Mouse (Mus musculus): ENCODE data around the gene Cox6b1. TPM values are rescaled to one million over a fixed set of nuclear protein-coding genes. Genes with fewer than 3 reads are reported as not detected.

Cox6b1 gene
- polyA plus RNA-seq, 1 experiment = 795 TPM

DNA sequence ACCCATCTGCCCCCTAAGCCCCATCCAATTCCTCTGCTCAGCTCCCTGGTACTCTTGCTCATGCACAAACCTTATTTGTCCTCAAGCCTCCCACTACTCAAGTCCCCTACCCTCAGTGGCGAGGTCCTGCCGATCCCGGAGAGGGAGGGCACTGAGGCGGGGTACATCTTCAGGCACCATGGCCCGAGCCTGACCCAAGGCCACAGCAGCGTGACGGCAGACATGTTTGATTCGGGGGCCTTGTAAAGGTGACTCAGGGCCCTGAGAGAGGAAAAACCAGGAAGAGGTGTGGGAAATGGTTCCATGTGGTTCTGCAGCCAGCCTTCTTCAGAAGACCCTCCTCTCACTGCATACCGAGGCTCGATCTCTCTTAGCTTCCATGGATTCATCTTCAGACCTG lies 41.6 kb downstream of the Cox6b1 start:
- peaks cover 44% of the 10 kb centered on the region for H3K79me2 ChIP-seq (ENCODE audit: control insufficient read depth, insufficient read depth)
- no peak overlapping the region for H3ac ChIP-seq (ENCODE audit: control insufficient read depth, insufficient read length, low read depth)
- no peak for TF ChIP-seq MAX (IDR thresholded peaks at IDR 0.05)
- H3K36me3 ChIP-seq (ENCODE audit: control insufficient read depth, insufficient read depth) = peaks cover 46% of the 10 kb centered on the region
- no peak overlapping the region for H3K4me3 ChIP-seq (ENCODE audit: insufficient read depth, poor library complexity, severe bottlenecking)
- peaks cover 20% of the 10 kb centered on the region for H3K79me3 ChIP-seq (ENCODE audit: low read depth)
- H3K27me3 ChIP-seq (ENCODE audit: control insufficient read depth, insufficient read depth, insufficient read length) = no peaks in the 10 kb centered on the region

GRCm38 (mm10) chr7:30581547-30581946 lies 44.4 kb downstream of the Cox6b1 start:
- TF ChIP-seq MYOD1 (IDR thresholded peaks at IDR 0.05; ENCODE audit: control insufficient read depth, insufficient read length, low read depth) (no peak), CTCF (IDR thresholded peaks at IDR 0.05; ENCODE audit: control insufficient read depth, insufficient read depth, insufficient read length) (no peak), FOSL1 (IDR thresholded peaks at IDR 0.05; ENCODE audit: insufficient read depth, low read length, poor library complexity, severe bottlenecking) (no peak), CEBPB (IDR thresholded peaks at IDR 0.05; ENCODE audit: low read depth) (no peak), USF1 (IDR thresholded peaks at IDR 0.05; ENCODE audit: low read depth) (no peak), MYOG (IDR thresholded peaks at IDR 0.05; ENCODE audit: control insufficient read depth, extremely low read depth, insufficient read length) (no peak), MAX (IDR thresholded peaks at IDR 0.05) (no peak)
- no peak overlapping the region for H3K4me3 ChIP-seq (ENCODE audit: insufficient read depth, poor library complexity, severe bottlenecking)
- no peak overlapping the region for H3ac ChIP-seq (ENCODE audit: control insufficient read depth, insufficient read length, low read depth)
- peaks cover 5% of the 10 kb centered on the region for H3K79me3 ChIP-seq (ENCODE audit: low read depth)
- peaks cover 71% of the 10 kb centered on the region for H3K36me3 ChIP-seq (ENCODE audit: control insufficient read depth, insufficient read depth)
- peaks cover 25% of the 10 kb centered on the region for H3K79me2 ChIP-seq (ENCODE audit: control insufficient read depth, insufficient read depth)
- H3K27me3 ChIP-seq (ENCODE audit: control insufficient read depth, insufficient read depth, insufficient read length) = no peaks in the 10 kb centered on the region

- Histone ChIP-seq H3K4me3 (ENCODE audit: insufficient read depth, poor library complexity, severe bottlenecking) (no peak overlapping the region), H3K79me3 (ENCODE audit: low read depth) (no peaks in the 10 kb centered on the region), H3K79me2 (ENCODE audit: control insufficient read depth, insufficient read depth) (peaks cover 9% of the 10 kb centered on the region), H3K36me3 (ENCODE audit: control insufficient read depth, insufficient read depth) (peaks cover 69% of the 10 kb centered on the region), H3K27me3 (ENCODE audit: control insufficient read depth, insufficient read depth, insufficient read length) (no peaks in the 10 kb centered on the region), H3ac (ENCODE audit: control insufficient read depth, insufficient read length, low read depth) (no peak overlapping the region)
- TF ChIP-seq CEBPB (IDR thresholded peaks at IDR 0.05; ENCODE audit: low read depth) = no peak
- no peak for TF ChIP-seq MYOD1 (IDR thresholded peaks at IDR 0.05; ENCODE audit: control insufficient read depth, insufficient read length, low read depth)
- TF ChIP-seq MYOG (IDR thresholded peaks at IDR 0.05; ENCODE audit: control insufficient read depth, extremely low read depth, insufficient read length) = no peak
- no peak for TF ChIP-seq USF1 (IDR thresholded peaks at IDR 0.05; ENCODE audit: low read depth)
- TF ChIP-seq MAX (IDR thresholded peaks at IDR 0.05) = no peak
- TF ChIP-seq CTCF (IDR thresholded peaks at IDR 0.05; ENCODE audit: control insufficient read depth, insufficient read depth, insufficient read length) = no peak
- TF ChIP-seq FOSL1 (IDR thresholded peaks at IDR 0.05; ENCODE audit: insufficient read depth, low read length, poor library complexity, severe bottlenecking) = no peak
Measured at GRCm38 (mm10) chr7:30579950-30580349, 46.0 kb downstream of the Cox6b1 start.

GRCm38 (mm10) chr7:30572969-30573368 lies 53.0 kb downstream of the Cox6b1 start:
- H3K4me3 ChIP-seq (ENCODE audit: insufficient read depth, poor library complexity, severe bottlenecking) = no peak overlapping the region
- H3K27me3 ChIP-seq (ENCODE audit: control insufficient read depth, insufficient read depth, insufficient read length) = no peaks in the 10 kb centered on the region
- no peak overlapping the region for H3ac ChIP-seq (ENCODE audit: control insufficient read depth, insufficient read length, low read depth)
- no peaks in the 10 kb centered on the region for H3K79me3 ChIP-seq (ENCODE audit: low read depth)
- peaks cover 58% of the 10 kb centered on the region for H3K36me3 ChIP-seq (ENCODE audit: control insufficient read depth, insufficient read depth)
- no peaks in the 10 kb centered on the region for H3K79me2 ChIP-seq (ENCODE audit: control insufficient read depth, insufficient read depth)
- TF ChIP-seq MYOD1 (IDR thresholded peaks at IDR 0.05; ENCODE audit: control insufficient read depth, insufficient read length, low read depth) = no peak
- no peak for TF ChIP-seq MAX (IDR thresholded peaks at IDR 0.05)
- TF ChIP-seq CTCF (IDR thresholded peaks at IDR 0.05; ENCODE audit: control insufficient read depth, insufficient read depth, insufficient read length) = no peak
- no peak for TF ChIP-seq MYOG (IDR thresholded peaks at IDR 0.05; ENCODE audit: control insufficient read depth, extremely low read depth, insufficient read length)
- TF ChIP-seq CEBPB (IDR thresholded peaks at IDR 0.05; ENCODE audit: low read depth) = no peak
- no peak for TF ChIP-seq FOSL1 (IDR thresholded peaks at IDR 0.05; ENCODE audit: insufficient read depth, low read length, poor library complexity, severe bottlenecking)
- TF ChIP-seq USF1 (IDR thresholded peaks at IDR 0.05; ENCODE audit: low read depth) = no peak

- Histone ChIP-seq H3K79me2 (ENCODE audit: control insufficient read depth, insufficient read depth) (no peaks in the 10 kb centered on the region), H3K4me3 (ENCODE audit: insufficient read depth, poor library complexity, severe bottlenecking) (no peak overlapping the region), H3K27me3 (ENCODE audit: control insufficient read depth, insufficient read depth, insufficient read length) (no peaks in the 10 kb centered on the region), H3K36me3 (ENCODE audit: control insufficient read depth, insufficient read depth) (peaks cover 52% of the 10 kb centered on the region), H3K79me3 (ENCODE audit: low read depth) (no peaks in the 10 kb centered on the region), H3ac (ENCODE audit: control insufficient read depth, insufficient read length, low read depth) (no peak overlapping the region)
- no peak for TF ChIP-seq FOSL1 (IDR thresholded peaks at IDR 0.05; ENCODE audit: insufficient read depth, low read length, poor library complexity, severe bottlenecking)
- TF ChIP-seq CEBPB (IDR thresholded peaks at IDR 0.05; ENCODE audit: low read depth) = no peak
- TF ChIP-seq MYOG (IDR thresholded peaks at IDR 0.05; ENCODE audit: control insufficient read depth, extremely low read depth, insufficient read length) = no peak
- no peak for TF ChIP-seq MAX (IDR thresholded peaks at IDR 0.05)
- TF ChIP-seq USF1 (IDR thresholded peaks at IDR 0.05; ENCODE audit: low read depth) = no peak
- no peak for TF ChIP-seq CTCF (IDR thresholded peaks at IDR 0.05; ENCODE audit: control insufficient read depth, insufficient read depth, insufficient read length)
- no peak for TF ChIP-seq MYOD1 (IDR thresholded peaks at IDR 0.05; ENCODE audit: control insufficient read depth, insufficient read length, low read depth)
Measured at GRCm38 (mm10) chr7:30572389-30572788, 53.6 kb downstream of the Cox6b1 start.

DNA sequence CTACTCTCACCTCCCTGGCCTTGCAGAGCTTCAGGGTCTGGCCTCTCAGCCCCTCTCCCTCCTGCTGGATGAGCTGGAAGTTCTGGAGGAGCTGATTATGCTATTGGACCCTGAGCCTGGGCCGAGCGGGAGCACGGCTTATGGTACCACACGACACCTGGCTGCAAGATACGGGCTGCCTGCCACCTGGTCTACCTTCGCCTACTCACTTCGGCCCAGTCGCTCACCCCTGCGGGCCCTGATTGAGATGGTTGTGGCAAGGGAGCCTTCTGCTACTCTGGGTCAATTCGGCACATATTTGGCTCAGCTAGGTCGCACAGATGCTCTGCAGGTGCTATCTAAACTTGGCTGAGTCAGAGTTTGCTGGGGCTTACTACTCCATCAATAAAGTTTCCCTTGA lies 58.4 kb downstream of the Cox6b1 start:
- peaks cover 2% of the 10 kb centered on the region for H3K79me3 ChIP-seq (ENCODE audit: low read depth)
- TF ChIP-seq CTCF (IDR thresholded peaks at IDR 0.05; ENCODE audit: control insufficient read depth, insufficient read depth, insufficient read length) (no peak), CEBPB (IDR thresholded peaks at IDR 0.05; ENCODE audit: low read depth) (no peak), MAX (IDR thresholded peaks at IDR 0.05) (no peak), FOSL1 (IDR thresholded peaks at IDR 0.05; ENCODE audit: insufficient read depth, low read length, poor library complexity, severe bottlenecking) (no peak), MYOD1 (IDR thresholded peaks at IDR 0.05; ENCODE audit: control insufficient read depth, insufficient read length, low read depth) (no peak), USF1 (IDR thresholded peaks at IDR 0.05; ENCODE audit: low read depth) (no peak), MYOG (IDR thresholded peaks at IDR 0.05; ENCODE audit: control insufficient read depth, extremely low read depth, insufficient read length) (no peak)
- H3K79me2 ChIP-seq (ENCODE audit: control insufficient read depth, insufficient read depth) = peaks cover 13% of the 10 kb centered on the region
- no peaks in the 10 kb centered on the region for H3K27me3 ChIP-seq (ENCODE audit: control insufficient read depth, insufficient read depth, insufficient read length)
- peaks cover 25% of the 10 kb centered on the region for H3K36me3 ChIP-seq (ENCODE audit: control insufficient read depth, insufficient read depth)
- no peak overlapping the region for H3K4me3 ChIP-seq (ENCODE audit: insufficient read depth, poor library complexity, severe bottlenecking)
- no peak overlapping the region for H3ac ChIP-seq (ENCODE audit: control insufficient read depth, insufficient read length, low read depth)

Small RNA genes within 50 kb of the gene (microRNA-seq; reads per million reads assigned to microRNA genes)
- gene Mir3569 (ENCODE audit: borderline microRNAs expressed) = 0.20 reads per million

Other genes with a start within 250 kb of the Cox6b1 start
- not detected for gene Tyrobp, start 212.4 kb downstream of the Cox6b1 start, polyA plus RNA-seq (2012; fragmentation: generic; extraction: Trizol)
- not detected for gene Hcst, start 206.3 kb downstream of the Cox6b1 start, polyA plus RNA-seq (2012; fragmentation: generic; extraction: Trizol)
- 0.04 TPM for gene Nfkbid, start 204.4 kb downstream of the Cox6b1 start, polyA plus RNA-seq (2012; fragmentation: generic; extraction: Trizol)
- gene Aplp1, start 180.6 kb downstream of the Cox6b1 start, polyA plus RNA-seq (2012; fragmentation: generic; extraction: Trizol) = 0.29 TPM
- gene Kirrel2, start 168.5 kb downstream of the Cox6b1 start, polyA plus RNA-seq (2012; fragmentation: generic; extraction: Trizol) = not detected
- 0.60 TPM for gene Nphs1, start 167.8 kb downstream of the Cox6b1 start, polyA plus RNA-seq (2012; fragmentation: generic; extraction: Trizol)
- gene Prodh2, start 132.5 kb downstream of the Cox6b1 start, polyA plus RNA-seq (2012; fragmentation: generic; extraction: Trizol) = 0.02 TPM
- 2.4 TPM for gene Arhgap33, start 91.1 kb downstream of the Cox6b1 start, polyA plus RNA-seq (2012; fragmentation: generic; extraction: Trizol)
- 66.8 TPM for gene Hspb6, start 74.0 kb downstream of the Cox6b1 start, polyA plus RNA-seq (2012; fragmentation: generic; extraction: Trizol)
- gene Proser3, start 73.9 kb downstream of the Cox6b1 start, polyA plus RNA-seq (2012; fragmentation: generic; extraction: Trizol) = 8.7 TPM
- 38.4 TPM for gene Lin37, start 66.3 kb downstream of the Cox6b1 start, polyA plus RNA-seq (2012; fragmentation: generic; extraction: Trizol)
- 63.6 TPM for gene U2af1l4, start 62.9 kb downstream of the Cox6b1 start, polyA plus RNA-seq (2012; fragmentation: generic; extraction: Trizol)
- 0.73 TPM for gene Gm49396, start 62.8 kb downstream of the Cox6b1 start, polyA plus RNA-seq (2012; fragmentation: generic; extraction: Trizol)
- 173 TPM for gene Psenen, start 62.5 kb downstream of the Cox6b1 start, polyA plus RNA-seq (2012; fragmentation: generic; extraction: Trizol)
- gene Igflr1, start 60.7 kb downstream of the Cox6b1 start, polyA plus RNA-seq (2012; fragmentation: generic; extraction: Trizol) = 0.56 TPM
- 14.4 TPM for gene Kmt2b, start 37.4 kb downstream of the Cox6b1 start, polyA plus RNA-seq (2012; fragmentation: generic; extraction: Trizol)
- gene Zbtb32, start 27.2 kb downstream of the Cox6b1 start, polyA plus RNA-seq (2012; fragmentation: generic; extraction: Trizol) = 0.05 TPM
- gene Upk1a, start 13.3 kb downstream of the Cox6b1 start, polyA plus RNA-seq (2012; fragmentation: generic; extraction: Trizol) = 0.53 TPM
- not detected for gene Etv2, start 9.7 kb upstream of the Cox6b1 start, polyA plus RNA-seq (2012; fragmentation: generic; extraction: Trizol)
- 110 TPM for gene Rbm42, start 24.2 kb upstream of the Cox6b1 start, polyA plus RNA-seq (2012; fragmentation: generic; extraction: Trizol)
- gene Haus5, start 38.8 kb upstream of the Cox6b1 start, polyA plus RNA-seq (2012; fragmentation: generic; extraction: Trizol) = 25.9 TPM
- not detected for gene Pmis2, start 45.5 kb upstream of the Cox6b1 start, polyA plus RNA-seq (2012; fragmentation: generic; extraction: Trizol)
- not detected for gene 2200002J24Rik, start 72.8 kb upstream of the Cox6b1 start, polyA plus RNA-seq (2012; fragmentation: generic; extraction: Trizol)
- not detected for gene Atp4a, start 86.1 kb upstream of the Cox6b1 start, polyA plus RNA-seq (2012; fragmentation: generic; extraction: Trizol)
- 168 TPM for gene Tmem147, start 103.4 kb upstream of the Cox6b1 start, polyA plus RNA-seq (2012; fragmentation: generic; extraction: Trizol)
- gene Gapdhs, start 117.5 kb upstream of the Cox6b1 start, polyA plus RNA-seq (2012; fragmentation: generic; extraction: Trizol) = not detected
- gene Sbsn, start 125.3 kb upstream of the Cox6b1 start, polyA plus RNA-seq (2012; fragmentation: generic; extraction: Trizol) = 3.6 TPM
- gene Dmkn, start 137.6 kb upstream of the Cox6b1 start, polyA plus RNA-seq (2012; fragmentation: generic; extraction: Trizol) = not detected
- gene Krtdap, start 161.7 kb upstream of the Cox6b1 start, polyA plus RNA-seq (2012; fragmentation: generic; extraction: Trizol) = not detected
- not detected for gene Ffar2, start 197.6 kb upstream of the Cox6b1 start, polyA plus RNA-seq (2012; fragmentation: generic; extraction: Trizol)
- not detected for gene Ffar3, start 230.0 kb upstream of the Cox6b1 start, polyA plus RNA-seq (2012; fragmentation: generic; extraction: Trizol)
- not detected for gene Ffar1, start 235.4 kb upstream of the Cox6b1 start, polyA plus RNA-seq (2012; fragmentation: generic; extraction: Trizol)